Mouse (Mus musculus) ZHBTc4 (cell line): Measurements from ENCODE around the gene Pcgf2.
"Not testable (repeated sequence)": the region's sequence is repeated elsewhere in the genome, so short reads cannot be mapped to it uniquely, and the experiment has no call there.

Source experiments
- DNase-seq: peaks from one replicate; pipeline ENCODE4 v3.0.0-alpha.2; 2011; ENCODE audit warnings: low read depth, low spot score

Pcgf2 gene

GRCm38 (mm10) chr11:97654210-97654609 is 46.1 kb downstream of the Pcgf2 start:
- no peak for DNase-seq

GRCm38 (mm10) chr11:97653376-97653775 is 46.9 kb downstream of the Pcgf2 start:
- DNase-seq = peak; percentile 88

- no peak for DNase-seq
Measured at GRCm38 (mm10) chr11:97650341-97650740, 50.0 kb downstream of the Pcgf2 start.

- not testable (repeated sequence) for DNase-seq
Measured at GRCm38 (mm10) chr11:97648541-97648940, 51.8 kb downstream of the Pcgf2 start.

- peak; percentile 95 for DNase-seq
Measured at GRCm38 (mm10) chr11:97644834-97645233, 55.5 kb downstream of the Pcgf2 start.

- DNase-seq = no peak
Measured at GRCm38 (mm10) chr11:97643380-97644055, 56.8 kb downstream of the Pcgf2 start.

- peak; percentile 59 for DNase-seq
Measured at GRCm38 (mm10) chr11:97642746-97643145, 57.6 kb downstream of the Pcgf2 start.

- DNase-seq = no peak
Measured at GRCm38 (mm10) chr11:97641668-97642067, 58.6 kb downstream of the Pcgf2 start.
